Mouse (Mus musculus) cerebellum, postnatal 25 days (tissue): ENCODE results near the gene Snta1.

Experiments
- DNase-seq, 2 experiments: peaks; one replicate each; pipeline ENCODE4 v3.0.0; 2021; ENCODE audit warnings: mixed read lengths in 2 of 2

The Snta1 gene

DNA sequence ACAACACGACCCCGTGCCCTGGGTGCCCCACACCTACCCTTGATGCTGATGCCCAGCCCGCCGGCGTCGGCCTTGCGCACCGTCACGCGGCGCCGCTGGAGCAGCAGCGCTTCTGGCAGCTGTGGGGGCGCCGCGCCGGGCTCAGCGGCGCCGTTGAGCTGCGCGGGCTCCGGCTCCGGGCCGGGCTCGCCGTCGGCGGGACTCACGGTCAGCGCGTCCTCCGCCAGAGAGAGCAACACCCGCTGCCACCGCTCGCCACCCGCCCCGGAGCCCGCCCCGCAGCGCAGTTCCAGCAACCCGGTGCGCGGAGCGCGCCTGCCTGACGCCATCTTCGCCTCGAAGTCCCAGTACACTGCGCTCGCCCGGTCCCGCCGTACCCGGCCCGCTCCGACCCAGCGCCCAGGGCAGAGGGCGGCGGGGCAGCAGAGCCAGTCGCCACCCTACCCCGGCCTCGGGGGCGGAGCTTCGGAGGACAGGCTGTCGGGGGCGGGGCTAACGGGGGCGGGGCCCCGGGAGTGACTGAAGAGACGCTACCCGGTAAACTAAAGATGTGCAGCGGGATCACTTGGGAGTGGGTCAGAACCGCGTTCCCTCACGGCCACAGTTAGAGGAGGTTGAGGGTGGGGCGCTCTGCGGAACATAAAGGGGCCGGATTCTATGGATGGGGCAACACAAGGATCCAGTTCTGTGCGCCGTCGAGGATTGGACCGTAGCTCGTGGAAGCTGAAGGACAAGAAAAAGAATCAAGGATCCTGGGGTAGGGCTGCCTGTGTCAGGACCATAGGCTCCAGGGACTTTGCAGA, at the start of gene Snta1:
Snta1 (minus strand) TSS at position 457 of the 803 bp plus-strand sequence.
- DNase-seq, result peak; percentile 87 to 93

DNA sequence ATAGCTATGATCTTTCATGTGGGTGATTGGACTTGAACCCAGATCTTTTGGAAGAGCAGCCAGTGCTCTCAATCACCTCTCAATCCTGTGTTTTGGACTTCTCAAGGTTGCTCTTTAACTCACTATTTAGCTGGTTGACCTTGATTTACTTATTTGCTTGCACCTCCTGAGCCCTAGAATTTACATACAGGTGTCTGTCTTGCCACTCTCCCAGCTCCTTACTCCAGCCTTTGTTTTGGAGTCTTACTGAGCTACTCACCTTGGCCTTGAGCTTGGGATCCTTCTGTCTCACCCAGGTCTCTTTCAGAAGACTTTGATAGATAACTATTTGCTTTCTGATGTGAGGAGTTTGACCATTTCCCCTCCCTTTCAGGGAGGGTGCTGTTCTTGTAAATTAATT, 48.7 kb upstream of the Snta1 start:
- no peak for DNase-seq

DNA sequence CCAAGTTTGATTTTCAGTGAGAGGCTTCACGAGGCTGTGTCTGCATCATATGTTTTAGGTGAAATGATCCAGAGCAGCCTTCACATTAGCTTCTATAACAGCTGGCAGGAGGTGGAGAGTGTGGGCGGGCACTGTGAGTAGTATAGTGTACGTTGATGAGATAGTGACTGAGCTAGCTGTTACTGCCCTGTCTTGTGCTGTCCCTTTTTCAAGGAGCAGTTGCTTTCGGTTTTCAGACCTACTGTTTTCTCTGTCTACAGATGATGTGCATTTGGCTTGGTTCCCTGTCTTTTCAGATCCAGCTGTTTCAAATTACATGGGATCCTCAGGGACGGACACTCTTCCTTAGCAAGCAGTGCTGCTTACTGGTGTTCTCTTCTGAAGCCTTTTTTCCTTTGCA, 47.9 kb upstream of the Snta1 start:
- DNase-seq, result no peak

DNA sequence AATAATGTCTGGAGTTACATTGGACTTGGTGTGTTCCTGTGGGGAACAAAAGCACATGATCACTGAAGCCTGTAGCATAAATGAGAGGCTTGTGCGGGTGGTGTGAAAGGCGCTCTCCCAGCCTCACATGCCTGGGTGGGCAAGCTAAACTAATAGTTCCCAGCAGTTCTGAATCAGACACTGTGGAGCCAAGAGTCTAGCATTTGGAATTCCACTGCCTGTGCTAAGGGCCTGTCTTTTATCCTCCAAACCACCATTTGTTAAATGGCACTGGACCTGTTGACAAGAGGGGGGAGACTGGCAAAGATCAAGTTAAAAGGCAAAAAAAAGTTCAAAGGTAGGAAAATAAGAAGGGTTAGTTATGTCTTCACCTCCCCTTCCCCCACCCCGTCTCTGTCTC, 46.7 kb upstream of the Snta1 start:
- no peak for DNase-seq

DNA sequence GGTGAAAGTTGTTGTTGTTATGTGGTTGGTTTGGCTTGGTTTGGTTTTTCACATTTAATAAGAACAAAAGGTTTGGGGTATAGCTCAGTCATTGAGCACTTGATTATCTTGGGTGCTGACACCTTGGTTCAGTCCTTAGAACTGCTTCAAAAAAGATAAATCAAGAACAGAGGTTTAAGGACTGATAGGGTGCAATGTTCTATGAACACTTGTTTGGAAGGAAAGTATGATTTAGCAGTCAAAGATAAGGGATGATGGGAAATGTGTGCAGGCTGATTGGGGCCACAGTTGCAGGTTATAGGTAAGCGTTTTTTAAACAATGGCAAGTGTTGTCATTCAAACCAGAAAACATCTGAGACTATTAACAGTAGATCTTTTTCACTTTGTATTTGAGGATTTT, 46.2 kb upstream of the Snta1 start:
- DNase-seq, result no peak

DNA sequence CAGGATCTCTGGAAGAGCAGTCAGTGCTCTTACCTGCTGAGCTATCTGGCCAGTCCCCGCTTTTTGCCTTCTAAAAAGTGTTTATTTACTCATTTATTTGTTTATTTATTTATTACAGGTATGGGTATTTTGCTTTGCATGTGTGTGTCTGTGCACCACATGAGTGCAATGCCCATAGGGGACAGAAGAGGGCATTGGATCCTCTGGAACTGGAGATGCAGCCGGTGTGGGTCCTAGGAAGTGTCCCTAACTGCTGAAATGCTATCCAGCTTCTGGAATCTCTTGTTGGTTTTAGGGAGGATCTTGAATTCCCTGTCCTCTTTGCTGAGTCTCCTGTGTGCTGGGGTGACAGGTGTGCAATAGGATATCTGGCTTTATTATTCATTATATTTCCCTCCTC, 45.1 kb upstream of the Snta1 start:
- no peak for DNase-seq

DNA sequence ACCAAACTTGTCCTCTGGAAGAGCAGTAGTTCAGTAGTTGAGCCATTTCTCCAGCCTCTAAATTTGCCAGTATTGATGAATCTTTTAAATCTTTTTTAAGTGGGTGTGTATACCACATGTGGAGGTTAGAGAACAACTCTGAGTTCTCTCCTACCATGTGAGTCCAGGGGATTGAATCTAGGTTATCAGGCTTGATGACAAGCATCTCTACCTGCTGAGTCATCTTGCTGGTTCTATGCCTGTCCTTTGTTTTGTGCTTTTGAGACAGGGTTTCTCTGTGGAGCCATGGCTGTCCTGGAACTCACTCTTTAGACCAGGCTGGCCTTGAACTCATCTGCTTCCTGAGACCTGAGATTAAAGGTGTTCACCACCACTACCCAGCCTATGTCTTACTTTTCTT, 40.7 kb upstream of the Snta1 start:
- no peak for DNase-seq

DNA sequence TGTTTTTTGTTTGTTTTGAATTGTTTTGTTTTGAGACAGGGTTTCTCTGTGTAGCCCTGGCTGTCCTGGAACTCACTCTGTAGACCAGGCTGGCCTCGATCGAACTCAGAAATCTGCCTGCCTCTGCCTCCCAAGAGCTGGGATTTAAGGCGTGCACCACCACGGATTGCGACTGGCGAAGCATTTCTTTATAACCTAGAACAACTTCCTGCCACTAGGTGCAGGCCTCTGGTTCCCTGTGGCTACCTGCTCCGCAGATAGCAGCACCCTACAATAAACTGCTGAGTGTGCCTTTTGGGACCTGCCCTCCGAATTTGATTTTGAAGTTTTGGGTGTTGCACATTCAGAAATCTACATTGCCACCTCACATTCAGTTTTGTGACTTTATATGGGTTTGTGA, 39.9 kb upstream of the Snta1 start:
- DNase-seq, result no peak

DNA sequence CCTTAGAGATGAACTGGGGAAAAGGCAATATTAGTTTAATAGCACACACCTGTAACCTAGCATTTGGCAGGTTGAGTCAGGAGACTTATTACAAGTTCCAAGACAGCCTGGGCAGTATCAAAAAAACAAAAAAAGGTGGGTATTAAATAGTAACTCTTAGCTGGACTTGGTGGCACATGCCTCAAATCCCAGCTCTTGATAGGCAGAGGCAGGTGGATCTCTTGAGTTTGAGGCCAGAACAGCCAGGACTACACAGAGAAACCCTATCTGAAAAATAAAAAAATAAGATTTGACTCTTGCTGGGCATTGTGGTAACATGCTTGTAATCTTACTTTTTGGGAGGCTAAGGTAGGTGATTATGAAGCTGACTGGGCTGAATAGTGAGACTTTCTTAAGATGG, 32.6 kb upstream of the Snta1 start:
- DNase-seq, result no peak

DNA sequence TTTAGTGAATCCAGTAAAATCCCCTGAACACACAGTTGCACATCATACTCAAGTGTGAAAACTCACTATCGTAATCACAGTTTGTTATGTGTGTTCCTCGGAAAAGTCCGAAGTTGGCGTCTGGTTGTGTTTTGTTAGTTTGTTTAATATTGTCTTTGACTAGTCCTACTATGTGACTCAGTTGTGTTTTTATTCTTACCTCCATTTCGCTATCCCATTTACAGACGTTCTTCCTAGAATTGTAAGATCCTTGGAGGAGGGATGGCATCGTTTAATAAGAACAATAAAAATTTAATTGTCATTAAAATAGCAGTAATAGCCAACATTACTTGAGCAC, 29.3 kb upstream of the Snta1 start:
- DNase-seq, result no peak

DNA sequence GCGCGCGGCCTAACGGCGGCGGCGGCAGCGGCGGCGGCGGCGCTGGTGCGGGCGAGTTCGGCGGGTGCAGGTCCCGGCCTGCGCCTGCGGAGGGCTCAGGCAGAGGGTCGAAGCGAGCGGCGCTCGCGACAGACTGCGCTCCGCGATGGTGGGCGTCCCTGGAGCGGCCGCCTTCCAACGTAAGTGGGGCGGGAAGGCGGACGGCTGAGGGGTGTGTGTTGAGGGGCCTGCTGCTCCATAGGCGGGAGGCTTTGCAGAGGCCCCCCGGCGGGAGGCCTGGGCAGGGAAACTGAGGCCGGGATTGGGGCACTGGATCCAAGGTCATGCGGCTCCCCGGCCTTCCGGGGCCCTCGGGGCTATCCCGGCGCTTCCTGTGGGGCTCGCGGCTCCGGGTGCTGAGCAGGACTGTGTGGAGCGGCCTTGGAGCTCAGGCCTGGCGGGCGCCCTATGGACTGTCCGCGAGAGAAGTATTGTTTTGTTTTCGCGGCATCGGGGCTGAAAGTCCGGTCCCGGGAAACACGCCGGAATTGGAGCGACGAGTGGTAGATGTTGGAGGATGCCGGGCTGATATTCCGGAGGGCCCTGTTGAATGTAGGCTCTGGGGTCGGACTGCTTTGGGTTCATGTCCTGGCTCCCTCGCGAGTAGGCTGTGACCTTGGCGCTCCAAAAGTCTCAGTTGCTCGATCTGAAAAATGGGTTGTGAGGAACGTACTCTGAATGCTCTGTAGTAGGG, 28.7 kb upstream of the Snta1 start, which contains the start of gene Cbfa2t2:
Cbfa2t2 (plus strand) TSS at position 24 of the 733 bp plus-strand sequence.
- DNase-seq, result peak in 1 of 2 experiments; percentile 69

DNA sequence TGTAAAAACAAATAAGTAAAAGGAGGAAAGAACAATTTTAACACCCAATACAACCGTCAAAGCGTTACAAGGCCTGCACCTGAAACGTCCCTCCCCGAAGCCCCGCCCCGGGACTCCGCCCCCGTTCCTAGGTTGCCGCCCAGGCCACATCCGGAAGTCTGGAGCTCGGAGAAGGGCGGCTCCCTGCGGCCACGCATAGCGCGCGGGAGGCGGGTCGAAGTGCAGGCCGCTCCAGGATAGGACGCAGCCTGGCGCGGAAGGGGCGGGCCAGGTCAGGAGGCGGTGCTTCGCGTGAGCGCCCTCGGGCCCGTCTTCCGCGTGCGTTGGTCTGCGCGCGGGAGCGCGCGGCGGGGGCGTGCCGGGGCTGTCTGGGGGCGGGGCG, 28.2 kb upstream of the Snta1 start:
- peak; percentile 97 to 99 for DNase-seq

DNA sequence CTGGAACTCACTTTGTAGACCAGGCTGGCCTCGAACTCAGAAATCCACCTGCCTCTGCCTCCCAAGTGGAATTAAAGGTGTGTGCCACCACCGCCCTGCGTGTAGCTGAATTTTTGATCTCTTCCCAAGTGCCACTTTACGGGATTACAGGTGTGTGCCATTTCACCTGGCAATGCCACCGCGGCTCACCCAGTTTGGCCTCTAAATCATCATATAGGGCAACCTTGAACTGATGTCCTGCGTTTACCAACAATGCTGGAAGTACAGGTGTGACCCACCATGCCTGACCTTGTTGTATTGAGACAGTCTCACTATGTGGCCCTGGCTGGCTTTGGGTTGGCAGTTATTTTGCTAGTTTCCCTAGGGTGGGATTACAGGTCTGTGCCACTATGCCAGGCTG, 26.8 kb upstream of the Snta1 start:
- no peak for DNase-seq

DNA sequence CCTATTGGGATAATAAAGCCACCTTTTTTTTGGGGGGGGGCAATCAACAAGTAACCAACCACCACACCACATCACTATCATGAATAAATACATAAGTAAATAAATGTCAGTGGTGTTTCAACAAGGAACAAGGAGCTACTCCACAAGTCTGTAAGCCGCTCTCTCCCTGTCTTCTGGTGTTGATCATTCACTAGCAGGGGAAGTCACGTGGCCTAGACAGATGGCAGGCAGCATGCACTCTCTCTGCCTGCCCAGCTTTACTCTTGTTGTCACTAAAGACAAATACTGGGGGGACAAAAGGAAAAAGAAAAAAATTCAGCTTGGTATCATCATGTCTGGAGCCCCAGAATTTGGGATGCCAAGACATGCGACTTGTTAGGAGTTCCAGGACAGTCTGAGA, 25.5 kb upstream of the Snta1 start:
- peak; percentile 80 to 87 for DNase-seq

DNA sequence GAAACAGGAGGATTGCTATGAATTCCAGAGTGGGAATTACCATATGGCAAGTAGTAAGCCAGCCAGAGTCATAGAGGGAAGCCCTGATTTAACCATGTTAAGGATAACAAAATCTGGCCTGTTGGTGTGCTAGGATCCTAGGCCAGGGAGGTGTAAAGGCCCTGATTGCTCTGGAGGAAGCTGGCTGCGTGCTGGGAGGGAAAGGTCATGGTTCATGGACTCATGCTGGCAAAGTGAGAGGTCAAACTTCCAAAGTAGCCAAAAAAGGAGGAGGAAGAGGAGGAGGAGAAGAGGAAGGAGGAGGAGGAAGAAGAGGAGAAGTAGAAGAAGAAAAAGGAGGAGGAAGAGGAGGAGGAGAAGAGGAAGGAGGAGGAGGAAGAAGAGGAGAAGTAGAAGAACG, 24.8 kb upstream of the Snta1 start:
- DNase-seq, result no peak

DNA sequence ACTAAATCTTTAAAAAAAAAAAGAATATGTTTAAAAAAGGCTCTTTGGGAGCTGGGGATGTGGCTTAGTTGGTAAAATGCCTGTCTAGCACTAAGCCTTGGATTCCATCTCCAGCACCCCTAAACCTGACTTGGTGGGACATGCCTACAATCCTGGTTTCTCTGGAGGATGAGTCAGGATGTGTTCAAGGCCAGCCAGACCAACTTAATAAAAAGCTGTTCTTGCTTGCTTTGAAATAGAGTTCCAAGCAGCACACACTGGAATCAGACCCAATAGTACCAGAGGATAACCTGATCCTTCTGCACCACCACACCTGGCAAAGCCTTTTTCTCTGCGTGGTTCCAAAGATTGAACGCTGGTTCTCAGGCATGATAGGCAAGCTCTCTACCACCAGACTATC, 22.7 kb upstream of the Snta1 start:
- DNase-seq, result no peak

DNA sequence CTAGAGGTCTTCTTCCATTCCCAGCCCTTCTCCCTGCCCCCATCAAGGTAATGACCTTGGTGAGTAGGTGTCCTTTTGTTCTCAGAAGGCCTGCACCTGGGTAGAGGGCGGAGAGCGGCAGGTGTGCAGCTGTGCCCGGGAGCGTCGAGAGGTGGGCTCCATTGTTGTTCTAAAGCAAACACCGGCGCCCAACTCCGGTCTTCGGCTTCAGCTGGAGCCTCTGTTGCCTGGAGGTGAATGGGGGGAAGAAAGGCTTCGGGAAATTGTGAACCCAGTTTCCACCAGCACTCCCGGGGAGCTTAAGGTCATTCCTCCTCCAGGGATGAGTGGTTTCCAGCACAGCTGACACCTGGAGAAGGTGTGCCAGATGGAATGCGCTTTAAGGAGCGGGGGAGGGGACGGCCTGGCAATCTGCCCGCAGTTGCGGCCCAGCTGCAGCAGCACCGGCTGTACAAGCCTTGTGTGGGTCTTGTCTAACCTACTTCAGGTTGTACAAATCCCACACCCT, 20.0 kb upstream of the Snta1 start:
- DNase-seq, result no peak

DNA sequence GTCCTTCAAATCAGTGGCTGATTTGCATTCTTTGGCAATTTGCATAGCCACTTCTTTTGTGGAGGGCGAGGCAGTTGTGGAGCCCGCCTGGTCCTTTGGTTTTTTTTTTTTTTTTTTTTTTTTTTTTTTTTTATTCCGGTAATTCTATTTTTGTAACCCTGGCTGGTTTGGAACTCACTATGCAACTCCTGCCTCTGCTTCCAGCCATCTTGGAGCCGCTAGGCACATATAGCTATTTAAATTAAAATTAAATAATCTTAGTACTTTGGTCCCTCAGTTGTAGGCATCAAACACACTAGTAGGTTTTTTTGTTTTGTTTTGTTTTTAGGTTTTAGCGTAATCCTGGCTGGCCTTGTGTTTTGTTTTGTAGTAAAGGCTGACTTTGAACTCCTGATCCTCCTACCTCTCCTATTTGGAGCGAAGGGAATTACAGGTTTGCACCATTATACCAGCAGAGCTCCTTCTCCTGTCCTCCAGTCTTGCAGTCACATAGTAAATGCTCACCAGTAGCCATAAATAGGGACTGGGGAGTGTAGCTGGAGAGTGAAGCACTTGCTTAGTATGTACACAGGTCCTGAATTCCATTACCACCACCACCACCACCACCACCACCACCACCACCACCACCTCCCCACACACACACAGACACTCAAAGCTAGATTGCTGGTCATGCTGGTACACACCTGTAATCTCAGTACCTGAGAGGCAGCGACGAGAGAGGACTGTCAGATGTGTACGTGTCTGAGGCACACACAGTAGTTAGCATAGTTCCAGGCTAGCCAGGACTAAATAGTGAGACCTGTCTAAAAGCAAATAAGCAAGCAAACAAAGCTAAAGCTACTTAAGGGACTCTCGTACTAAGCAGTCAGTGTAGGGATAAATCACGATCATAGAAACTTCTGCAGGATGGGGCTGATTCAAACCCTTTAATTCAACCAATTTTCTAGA, 19.3 kb upstream of the Snta1 start:
- DNase-seq, result no peak

DNA sequence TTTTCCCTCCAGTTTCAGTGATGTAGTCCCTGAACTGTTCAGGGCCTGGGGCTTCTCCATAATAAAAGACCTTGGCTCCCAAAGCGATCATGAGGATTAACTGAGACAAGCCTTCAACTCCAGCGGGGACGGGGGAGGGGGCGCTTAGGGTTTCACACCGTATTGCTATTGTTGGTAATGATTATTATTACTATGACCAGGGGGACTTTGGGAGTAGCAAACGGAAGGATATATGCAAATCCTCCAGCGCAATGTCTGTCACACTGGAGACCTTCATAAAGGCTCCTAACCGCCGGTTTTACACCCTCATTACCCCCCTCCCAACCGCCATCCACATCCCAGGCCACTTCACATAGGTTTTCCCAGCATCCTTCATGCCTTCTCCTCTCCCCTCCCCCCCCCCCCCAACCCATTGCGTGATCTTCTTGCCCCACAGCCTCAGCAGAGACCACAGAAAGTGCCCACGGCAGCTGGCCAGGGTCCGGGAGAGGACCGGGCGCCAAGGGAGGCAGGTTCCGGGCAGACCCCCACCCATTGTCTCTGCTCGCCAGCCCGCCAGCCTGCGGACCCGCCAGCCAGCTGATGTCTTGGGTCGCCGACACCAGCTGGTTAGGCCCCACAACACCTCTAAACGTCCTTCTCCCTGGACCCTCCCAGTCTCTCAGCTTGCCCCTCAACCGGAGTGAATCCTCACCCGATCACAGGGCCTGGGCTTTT, 18.4 kb upstream of the Snta1 start:
- DNase-seq, result peak in 1 of 2 experiments; percentile 25

DNA sequence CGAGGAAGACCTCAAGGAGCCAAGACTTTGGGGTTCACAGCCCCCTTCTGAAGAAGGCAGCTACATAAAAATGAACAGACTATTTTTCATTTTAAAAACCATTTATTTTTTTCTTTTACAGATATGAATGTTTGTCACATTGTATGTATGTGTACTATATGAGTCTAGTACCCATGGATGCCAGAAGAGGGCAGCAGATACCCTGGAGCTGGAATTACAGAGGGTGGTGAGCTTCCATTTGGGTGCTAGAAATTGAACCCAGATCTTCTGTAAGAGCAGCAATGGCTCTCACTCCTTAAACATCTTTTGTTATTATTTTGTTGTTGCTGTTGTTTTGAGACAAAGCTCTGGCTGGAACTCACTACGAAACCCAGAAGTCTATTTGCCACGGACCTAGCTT, 17.6 kb upstream of the Snta1 start:
- no peak for DNase-seq

DNA sequence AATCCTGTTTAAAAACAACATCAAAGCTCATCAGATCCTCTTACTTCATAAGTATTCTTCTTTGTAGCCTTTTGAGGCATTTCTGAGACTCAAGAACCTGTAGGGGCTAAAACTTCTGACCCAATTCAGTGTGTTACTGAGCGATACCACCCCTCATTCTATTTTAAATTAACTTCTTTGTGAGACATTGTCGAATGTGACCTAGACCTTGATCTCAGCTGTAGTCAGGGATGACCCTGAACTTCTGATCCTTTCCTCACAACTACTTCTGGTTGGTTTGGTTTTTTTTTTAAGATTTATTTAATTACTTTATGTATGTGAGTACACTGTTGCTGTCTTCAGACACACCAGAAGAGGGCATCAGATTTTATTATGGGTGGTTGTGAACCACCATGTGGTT, 15.6 kb upstream of the Snta1 start:
- DNase-seq, result no peak

DNA sequence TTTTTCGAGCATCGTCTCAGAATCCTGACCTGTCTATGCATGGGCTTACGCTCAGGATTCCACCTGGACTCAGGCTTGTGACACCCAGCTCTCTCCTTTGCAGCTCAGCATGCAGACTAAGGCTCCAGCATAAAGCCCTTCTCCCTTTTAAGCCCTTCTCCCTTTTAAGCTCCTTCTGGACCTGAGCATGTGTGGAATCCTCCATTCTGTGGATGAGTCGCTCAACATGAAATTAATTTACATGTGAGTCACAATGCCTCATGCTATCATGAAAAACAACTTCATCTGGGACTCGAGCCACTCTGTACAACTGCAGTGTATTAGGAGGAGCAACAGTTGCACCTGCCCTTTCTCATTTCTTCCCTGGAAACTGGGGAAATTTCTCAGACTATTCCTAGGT, 14.3 kb upstream of the Snta1 start:
- no peak for DNase-seq
